Mouse (Mus musculus): ENCODE measurements around the gene Nudt8. TPM values are rescaled to one million over a fixed set of nuclear protein-coding genes. Genes with fewer than 3 reads are reported as not detected.
"Not testable (repeated sequence)": the region's sequence is repeated elsewhere in the genome, so short reads cannot be mapped to it uniquely, and the experiment has no call there.

The Nudt8 gene
- polyA plus RNA-seq, 1 experiment from 2014 or later = 41.0 TPM

DNA sequence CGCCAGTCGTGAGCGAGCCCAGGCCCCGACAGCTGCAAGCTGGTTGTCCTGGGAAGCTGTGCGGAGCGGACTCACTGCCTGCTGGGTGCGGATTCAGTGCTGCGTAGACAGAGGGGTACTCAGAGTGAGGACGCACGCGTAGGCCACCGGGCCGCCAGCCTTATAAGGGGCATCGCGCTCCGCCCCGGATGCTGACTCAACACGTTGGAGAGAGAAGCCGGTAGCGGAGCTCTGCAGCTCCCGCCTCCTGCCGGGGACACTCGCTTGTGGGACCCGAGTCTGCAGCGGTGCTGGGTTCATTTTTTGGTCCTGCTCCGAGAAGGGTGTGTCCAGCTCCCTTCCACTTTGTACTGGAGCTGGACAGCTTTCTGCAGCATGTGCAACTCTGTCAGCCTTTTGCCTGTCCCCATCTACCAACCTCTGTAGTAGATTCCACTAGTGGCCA lies 37.4 kb downstream of the Nudt8 start, which contains the start of gene Gstp1:
Gene Gstp1, minus strand, starts transcription at position 198 of the 445 bp plus-strand sequence.
- Histone ChIP-seq H3K36me3 (peaks cover 13% of the 10 kb centered on the region), H3K4me3 (peak within 1 kb of the TSS; percentile 77), H3K9ac (peak within 1 kb of the TSS; percentile 87), H3K9me3 (replicated peaks) (no peaks in the 10 kb centered on the region), H3K4me1 (replicated peaks) (peaks cover 14% of the 10 kb centered on the region), H3K4me2 (peak within 1 kb of the TSS; percentile 76), H3K27me3 (replicated peaks) (no peaks in the 10 kb centered on the region), H3K27ac (ENCODE audit: poor library complexity, severe bottlenecking) (peak within 1 kb of the TSS; percentile 76)
- peak; percentile 90 for ATAC-seq (ENCODE audit: insufficient number of reproducible peaks, low FRiP score)
- under 1% methylated on average over 26 of the region's 26 CpGs for WGBS

DNA sequence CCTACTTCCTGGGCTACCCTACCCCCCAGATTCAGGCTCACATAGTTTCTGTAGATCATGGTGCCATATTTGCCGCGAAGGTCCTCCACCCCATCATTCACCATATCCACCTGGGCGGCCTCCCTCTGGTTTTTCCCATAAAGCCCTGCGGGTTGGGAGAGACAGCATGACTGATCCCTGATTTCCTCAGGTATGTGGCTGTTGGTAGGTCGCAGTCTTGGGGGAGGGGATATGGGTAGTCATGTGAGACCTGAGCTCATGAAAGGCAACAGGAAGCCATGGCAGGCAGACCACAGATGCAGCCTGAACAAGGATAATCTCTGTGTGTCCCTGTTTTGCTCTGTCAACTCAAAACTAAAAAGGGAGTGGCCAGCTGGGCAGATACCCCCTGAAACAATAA lies 40.6 kb downstream of the Nudt8 start:
- H3K36me3 ChIP-seq; ATAC-seq (ENCODE audit: insufficient number of reproducible peaks, low FRiP score); H3K4me2 ChIP-seq; H3K27ac ChIP-seq (ENCODE audit: poor library complexity, severe bottlenecking); H3K9ac ChIP-seq; H3K9me3 ChIP-seq (replicated peaks); H3K27me3 ChIP-seq (replicated peaks); H3K4me3 ChIP-seq: not testable (repeated sequence)
- 80% methylated on average over 5 of the region's 5 CpGs for WGBS
- peaks cover 17% of the 10 kb centered on the region for H3K4me1 ChIP-seq (replicated peaks)

DNA sequence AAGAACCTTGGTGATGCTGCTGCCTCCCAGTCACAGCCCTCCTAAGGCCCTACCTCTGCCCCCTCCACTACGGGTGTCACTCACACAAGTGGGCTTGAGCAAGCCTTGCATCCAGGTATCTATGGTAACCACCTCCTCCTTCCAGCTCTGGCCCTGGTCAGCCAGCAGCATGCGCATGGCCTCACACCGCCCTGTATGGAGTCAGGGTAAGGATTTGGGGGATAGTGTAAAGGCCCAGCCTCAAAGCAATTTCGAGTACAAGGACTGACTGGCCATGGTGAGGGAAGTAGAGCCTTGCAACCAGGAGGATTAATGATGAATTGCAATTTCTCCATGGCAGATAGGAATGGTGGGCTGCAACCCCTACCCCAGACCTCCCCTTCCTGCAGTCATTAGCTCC lies 41.1 kb downstream of the Nudt8 start:
- H3K27me3 ChIP-seq (replicated peaks); ATAC-seq (ENCODE audit: insufficient number of reproducible peaks, low FRiP score); H3K36me3 ChIP-seq; H3K9me3 ChIP-seq (replicated peaks); H3K4me3 ChIP-seq; H3K27ac ChIP-seq (ENCODE audit: poor library complexity, severe bottlenecking); H3K4me2 ChIP-seq; H3K9ac ChIP-seq: not testable (repeated sequence)
- peaks cover 15% of the 10 kb centered on the region for H3K4me1 ChIP-seq (replicated peaks)
- whole genome bisulfite sequencing = 85% methylated on average over 4 of the region's 4 CpGs

- Histone ChIP-seq H3K9ac (no peak overlapping the region), H3K4me1 (replicated peaks) (peaks cover 17% of the 10 kb centered on the region), H3K36me3 (no peaks in the 10 kb centered on the region), H3K27ac (ENCODE audit: poor library complexity, severe bottlenecking) (no peak overlapping the region), H3K9me3 (replicated peaks) (no peaks in the 10 kb centered on the region), H3K27me3 (replicated peaks) (no peaks in the 10 kb centered on the region), H3K4me3 (no peak overlapping the region), H3K4me2 (no peak overlapping the region)
- WGBS = 69% methylated on average over 14 of the region's 14 CpGs
- no peak for ATAC-seq (ENCODE audit: insufficient number of reproducible peaks, low FRiP score)
Observed at GRCm38 (mm10) chr19:4042124-4042523, 41.7 kb downstream of the Nudt8 start.

DNA sequence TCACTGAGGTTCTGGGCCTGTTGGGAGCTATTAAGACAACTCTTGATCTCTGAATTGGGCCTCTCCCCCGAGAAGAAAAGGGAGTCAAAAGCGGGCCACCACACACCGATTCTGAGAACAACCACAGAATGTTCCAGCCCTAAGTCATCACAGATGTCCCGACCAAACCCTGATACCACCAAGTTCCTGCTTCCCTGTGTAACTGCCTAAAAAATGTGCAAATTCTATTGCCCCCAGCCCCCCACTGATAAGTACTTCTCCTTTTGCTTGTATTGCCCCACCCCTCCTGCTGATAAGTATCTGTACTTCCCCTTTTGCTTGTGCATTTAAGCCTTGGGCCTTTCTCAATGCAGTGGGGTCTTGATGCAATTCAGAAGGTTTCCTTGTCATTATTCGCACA lies 43.7 kb downstream of the Nudt8 start:
- 85% methylated on average over 5 of the region's 5 CpGs for whole genome bisulfite sequencing
- ATAC-seq (ENCODE audit: insufficient number of reproducible peaks, low FRiP score); H3K9me3 ChIP-seq (replicated peaks); H3K36me3 ChIP-seq; H3K4me3 ChIP-seq; H3K4me2 ChIP-seq; H3K9ac ChIP-seq; H3K27me3 ChIP-seq (replicated peaks); H3K27ac ChIP-seq (ENCODE audit: poor library complexity, severe bottlenecking): not testable (repeated sequence)
- H3K4me1 ChIP-seq (replicated peaks) = 0 out of 2 replicates have a peak, but pooled peaks cover 11% of the 10 kb centered on the region

DNA sequence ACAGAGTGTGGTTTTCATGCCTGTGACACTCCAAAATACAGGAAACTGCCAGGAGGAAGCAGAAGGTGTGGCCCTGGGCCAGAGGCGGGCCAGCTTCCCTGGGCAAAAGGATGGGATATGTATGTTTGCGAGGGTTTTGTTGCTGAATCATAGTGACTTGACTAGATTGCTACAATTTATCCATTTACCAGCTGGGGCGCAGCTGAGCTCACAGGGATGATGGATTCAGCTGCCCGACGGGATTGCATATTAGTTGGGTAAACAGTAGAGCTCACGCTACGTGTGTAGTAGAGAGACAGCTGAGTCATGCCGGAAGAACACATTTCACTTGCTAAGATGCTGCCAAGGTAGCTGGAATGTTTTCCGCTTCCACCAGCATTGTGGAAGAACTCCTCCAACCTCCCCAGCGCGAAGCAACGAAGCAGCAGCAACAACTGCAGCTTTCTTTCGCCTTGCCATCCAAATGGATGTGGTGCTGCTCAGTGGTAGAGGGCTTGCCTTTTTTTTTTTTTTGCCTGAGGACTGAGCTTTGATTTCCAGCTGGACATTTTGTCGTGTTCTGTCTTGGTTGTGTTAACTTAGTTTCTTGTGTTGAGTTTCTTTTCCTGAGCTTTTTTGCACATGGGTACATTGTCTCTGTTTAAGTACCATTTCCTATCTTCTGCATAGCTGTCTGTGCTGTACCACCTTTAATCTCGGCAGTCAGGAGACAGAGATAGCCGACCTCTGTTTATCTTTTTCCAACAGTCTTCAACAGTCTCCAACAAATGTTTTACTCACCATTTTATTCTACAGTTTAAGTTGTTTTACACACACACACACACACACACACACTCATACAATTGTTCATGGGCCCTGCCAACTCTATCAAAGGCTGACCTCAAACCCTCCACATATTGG lies 45.8 kb downstream of the Nudt8 start, which contains the start of gene Gstp2:
Gene Gstp2, minus strand, starts transcription at position 58 of the 900 bp plus-strand sequence.
- 45% methylated on average over 16 of the region's 16 CpGs for WGBS
- ATAC-seq (ENCODE audit: insufficient number of reproducible peaks, low FRiP score) = peak; percentile 81
- no peaks in the 10 kb centered on the region for H3K9me3 ChIP-seq (replicated peaks)
- no peaks in the 10 kb centered on the region for H3K36me3 ChIP-seq
- H3K4me2 ChIP-seq = peak within 1 kb of the TSS; percentile 48
- H3K27ac ChIP-seq (ENCODE audit: poor library complexity, severe bottlenecking) = no peak within 1 kb of the TSS; the same call in 1 of the 2 replicates
- 0 out of 2 replicates have a peak, but pooled peaks cover 11% of the 10 kb centered on the region for H3K4me1 ChIP-seq (replicated peaks)
- H3K27me3 ChIP-seq (replicated peaks) = no peaks in the 10 kb centered on the region
- H3K4me3 ChIP-seq = no peak within 1 kb of the TSS
- no peak within 1 kb of the TSS for H3K9ac ChIP-seq

DNA sequence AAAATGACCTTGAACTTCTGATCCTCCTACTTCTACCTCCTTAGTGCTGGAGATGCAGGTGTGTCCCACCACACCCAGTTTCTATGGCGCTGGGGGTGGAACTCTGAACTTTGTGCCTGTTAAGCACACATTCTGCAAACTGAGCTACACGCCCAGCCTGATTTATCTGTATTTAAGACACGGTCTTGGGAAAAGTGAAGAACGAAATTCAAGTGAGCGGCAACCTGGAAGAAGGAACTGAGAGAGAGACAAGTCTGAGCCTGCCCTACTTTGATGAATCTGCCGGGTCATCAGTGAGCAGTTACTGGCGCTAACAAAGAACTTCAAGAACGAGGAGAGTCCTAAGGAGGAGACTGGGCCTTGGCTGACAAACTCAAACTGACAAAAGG lies 46.5 kb downstream of the Nudt8 start:
- 80% methylated on average over 8 of the region's 8 CpGs for WGBS
- no peaks in the 10 kb centered on the region for H3K36me3 ChIP-seq
- no peak overlapping the region for H3K9ac ChIP-seq
- H3K4me3 ChIP-seq = no peak overlapping the region
- H3K4me2 ChIP-seq = no peak overlapping the region
- H3K4me1 ChIP-seq (replicated peaks) = 0 out of 2 replicates have a peak, but pooled peaks cover 11% of the 10 kb centered on the region
- no peak overlapping the region for H3K27ac ChIP-seq (ENCODE audit: poor library complexity, severe bottlenecking)
- ATAC-seq (ENCODE audit: insufficient number of reproducible peaks, low FRiP score) = no peak
- no peaks in the 10 kb centered on the region for H3K27me3 ChIP-seq (replicated peaks)
- H3K9me3 ChIP-seq (replicated peaks) = no peaks in the 10 kb centered on the region

- Histone ChIP-seq H3K36me3 (no peaks in the 10 kb centered on the region), H3K4me3 (no peak overlapping the region), H3K4me1 (replicated peaks) (0 out of 2 replicates have a peak, but pooled peaks cover 11% of the 10 kb centered on the region), H3K27ac (ENCODE audit: poor library complexity, severe bottlenecking) (no peak overlapping the region), H3K27me3 (replicated peaks) (no peaks in the 10 kb centered on the region), H3K9me3 (replicated peaks) (no peaks in the 10 kb centered on the region), H3K9ac (no peak overlapping the region), H3K4me2 (no peak overlapping the region)
- no peak for ATAC-seq (ENCODE audit: insufficient number of reproducible peaks, low FRiP score)
- 23% methylated on average over 4 of the region's 4 CpGs for WGBS
Observed at GRCm38 (mm10) chr19:4047859-4048258, 47.5 kb downstream of the Nudt8 start.

GRCm38 (mm10) chr19:4049069-4049468 lies 48.7 kb downstream of the Nudt8 start:
- H3K9me3 ChIP-seq (replicated peaks); H3K4me2 ChIP-seq; ATAC-seq (ENCODE audit: insufficient number of reproducible peaks, low FRiP score); H3K27ac ChIP-seq (ENCODE audit: poor library complexity, severe bottlenecking); H3K9ac ChIP-seq; H3K36me3 ChIP-seq; H3K4me3 ChIP-seq; H3K27me3 ChIP-seq (replicated peaks): not testable (repeated sequence)
- 0 out of 2 replicates have a peak, but pooled peaks cover 11% of the 10 kb centered on the region for H3K4me1 ChIP-seq (replicated peaks)
- 69% methylated on average over 5 of the region's 5 CpGs for WGBS

- Histone ChIP-seq H3K36me3 (no peaks in the 10 kb centered on the region), H3K27me3 (replicated peaks) (no peaks in the 10 kb centered on the region), H3K27ac (ENCODE audit: poor library complexity, severe bottlenecking) (no peak overlapping the region), H3K9me3 (replicated peaks) (no peaks in the 10 kb centered on the region), H3K4me1 (replicated peaks) (0 out of 2 replicates have a peak, but pooled peaks cover 7% of the 10 kb centered on the region), H3K4me3 (no peak overlapping the region), H3K9ac (no peak overlapping the region), H3K4me2 (no peak overlapping the region)
- no peak for ATAC-seq (ENCODE audit: insufficient number of reproducible peaks, low FRiP score)
- WGBS = 89% methylated on average over 5 of the region's 5 CpGs
Observed at GRCm38 (mm10) chr19:4051016-4051415, 50.6 kb downstream of the Nudt8 start.

Measured in heart, embryonic 12.5 days (tissue).